Mouse (Mus musculus): ENCODE results near the gene Efcab10.

Gene Efcab10

DNA sequence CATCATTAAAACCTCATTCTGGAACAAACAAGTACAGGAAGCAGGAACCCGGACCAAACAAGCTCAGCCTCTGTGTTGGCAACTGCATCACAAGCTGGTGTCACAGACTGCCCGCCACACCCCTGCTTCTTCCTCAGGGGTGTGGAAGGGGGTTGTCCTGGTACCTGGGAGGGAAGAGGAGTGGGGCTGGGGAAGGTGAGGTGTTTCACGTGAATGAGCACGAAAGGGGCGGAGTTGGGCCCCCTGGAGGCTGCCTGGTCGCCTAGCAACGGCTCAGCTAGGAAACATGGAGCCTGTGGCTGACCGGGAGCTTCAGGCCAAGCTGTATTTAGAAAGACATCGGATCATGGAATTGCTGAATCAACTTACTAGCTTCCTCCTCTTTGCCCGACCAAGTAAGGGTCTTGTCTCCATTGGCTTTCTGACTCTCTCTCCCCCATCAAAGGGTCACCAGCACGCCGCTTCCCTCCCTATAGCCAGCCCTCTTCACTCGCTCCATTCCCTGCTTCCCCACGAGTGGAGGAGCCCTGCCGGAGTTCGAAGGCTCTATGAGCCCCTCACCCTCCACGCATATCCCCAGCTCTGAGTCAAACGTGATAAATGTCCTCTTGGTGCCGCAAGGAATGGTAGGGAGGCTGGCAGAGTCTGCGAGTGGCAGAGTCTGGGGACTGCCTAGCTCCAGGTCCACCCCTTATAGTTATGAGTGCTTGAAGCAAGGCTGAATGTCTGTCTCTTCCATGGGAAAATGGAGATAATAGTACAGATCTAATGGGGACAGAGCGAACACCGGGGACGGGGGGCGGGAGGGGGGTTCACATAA, at the start of gene Efcab10:
Gene Efcab10, plus strand, starts transcription at position 51 of the 820 bp plus-strand sequence.
- no peak for ATAC-seq (ENCODE audit: insufficient number of reproducible peaks, low FRiP score, low TSS enrichment)

GRCm38 (mm10) chr12:33344970-33345772, 49.5 kb upstream of the Efcab10 start:
- ATAC-seq (ENCODE audit: insufficient number of reproducible peaks, low FRiP score, low TSS enrichment) = no peak

DNA sequence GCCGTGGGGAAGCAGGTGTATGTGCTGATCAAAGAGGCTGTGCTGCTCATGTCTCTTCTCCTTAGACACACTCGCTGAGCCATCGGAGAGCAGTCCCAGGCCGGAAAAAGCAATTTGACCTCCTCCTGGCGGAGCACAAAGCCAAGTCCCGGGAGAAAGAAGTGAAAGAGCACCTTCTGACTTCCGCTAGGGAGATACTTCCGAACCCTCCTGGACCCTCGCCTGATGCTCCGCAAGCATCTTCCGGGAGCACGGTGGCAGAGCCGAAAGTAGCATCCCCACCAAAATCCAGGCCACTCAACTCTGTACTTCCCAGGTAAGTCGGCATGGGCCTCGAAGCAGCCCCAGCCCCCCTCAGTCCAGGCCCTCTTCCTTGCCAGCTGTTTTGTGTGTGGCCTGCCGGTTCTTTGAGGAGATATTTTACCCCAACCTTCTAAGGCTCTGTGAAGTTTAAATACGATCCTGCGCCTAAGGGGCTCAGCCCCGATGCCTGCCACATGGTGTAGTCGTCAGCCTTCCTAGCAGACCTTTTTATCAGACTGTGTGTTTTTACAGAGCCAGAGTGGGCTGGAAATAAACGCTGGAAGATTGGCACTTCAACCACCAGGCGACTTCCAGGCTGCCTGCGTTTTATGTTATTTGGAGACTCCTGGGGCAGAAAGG, 48.8 kb upstream of the Efcab10 start:
- no peak for ATAC-seq (ENCODE audit: insufficient number of reproducible peaks, low FRiP score, low TSS enrichment)

- ATAC-seq (ENCODE audit: insufficient number of reproducible peaks, low FRiP score, low TSS enrichment) = no peak
These were observed 42.0 kb upstream of the Efcab10 start for GRCm38 (mm10) chr12:33352671-33353070.

- no peak for ATAC-seq (ENCODE audit: insufficient number of reproducible peaks, low FRiP score, low TSS enrichment)
These were observed 36.3 kb upstream of the Efcab10 start for GRCm38 (mm10) chr12:33358345-33358744.

- no peak for ATAC-seq (ENCODE audit: insufficient number of reproducible peaks, low FRiP score, low TSS enrichment)
These were observed 35.4 kb upstream of the Efcab10 start for GRCm38 (mm10) chr12:33359209-33359608.

DNA sequence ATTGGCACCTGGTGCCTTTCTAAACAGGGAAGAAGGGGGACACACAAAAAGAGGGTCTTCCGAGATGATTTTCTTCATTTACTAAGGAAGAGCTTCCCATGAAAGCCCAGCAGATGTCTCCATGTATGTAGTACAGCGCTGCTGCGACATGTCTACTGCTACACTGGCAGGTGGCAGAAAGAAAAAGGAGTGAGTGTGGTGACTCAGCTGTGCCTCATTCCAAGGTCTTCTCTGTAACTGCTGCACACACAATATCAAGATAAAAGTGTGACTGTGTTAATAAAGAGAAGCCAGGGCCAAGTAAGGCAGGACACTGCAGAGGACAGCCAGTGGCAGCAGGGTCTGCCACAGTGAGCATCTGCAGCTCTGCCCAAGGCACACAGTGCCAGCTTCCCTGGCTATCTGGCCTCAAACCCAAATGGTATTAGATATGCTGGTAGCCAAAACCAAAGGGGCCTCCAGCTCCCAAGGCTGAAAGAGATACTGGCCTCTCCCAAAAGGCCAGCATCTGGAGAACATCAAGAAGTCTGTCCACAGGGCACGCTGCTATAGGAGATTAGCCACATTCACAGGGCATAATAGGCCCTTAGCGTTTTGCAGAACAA, 34.7 kb upstream of the Efcab10 start:
- ATAC-seq (ENCODE audit: insufficient number of reproducible peaks, low FRiP score, low TSS enrichment) = no peak

GRCm38 (mm10) chr12:33360729-33361128, 33.9 kb upstream of the Efcab10 start:
- ATAC-seq (ENCODE audit: insufficient number of reproducible peaks, low FRiP score, low TSS enrichment) = peak; percentile 69

DNA sequence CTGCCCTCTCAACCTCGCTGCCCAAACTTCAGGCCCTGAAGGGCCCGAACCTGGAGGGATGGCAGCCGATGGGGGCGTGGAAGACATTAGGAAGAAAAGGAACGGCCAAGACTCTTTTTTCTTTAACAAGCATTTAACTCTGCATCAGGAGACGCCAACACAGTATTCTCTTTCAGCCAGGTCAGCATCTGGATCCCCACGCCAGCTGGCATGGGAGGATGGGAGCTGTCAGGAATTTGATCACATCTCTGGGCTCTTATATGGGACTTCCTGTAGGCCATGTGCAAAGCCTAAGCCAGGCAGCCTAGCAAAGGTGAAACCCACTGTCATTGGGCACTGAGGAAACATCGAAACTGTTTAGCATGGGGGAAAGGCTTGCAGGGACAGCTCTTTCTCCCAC, 30.1 kb upstream of the Efcab10 start:
- ATAC-seq (ENCODE audit: insufficient number of reproducible peaks, low FRiP score, low TSS enrichment) = no peak

DNA sequence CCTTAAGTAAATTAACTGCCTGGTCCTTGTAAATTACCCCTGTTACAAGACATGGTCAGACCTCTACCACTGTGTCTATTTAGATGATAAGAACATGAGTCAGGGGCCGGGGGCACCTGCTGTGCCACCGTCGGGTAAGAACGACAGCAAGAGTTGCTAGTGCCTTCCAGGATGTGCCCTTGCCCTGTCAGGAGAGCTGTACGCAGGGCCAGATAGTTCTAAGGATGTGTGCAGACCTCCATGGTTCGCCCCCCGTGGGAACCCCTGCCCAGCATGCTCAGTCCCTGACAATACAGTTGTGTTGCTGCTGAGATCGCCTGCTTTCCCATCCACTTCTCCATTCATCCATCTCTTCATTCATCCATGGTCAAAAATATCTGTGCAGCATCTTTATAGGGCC, 29.5 kb upstream of the Efcab10 start:
- ATAC-seq (ENCODE audit: insufficient number of reproducible peaks, low FRiP score, low TSS enrichment) = no peak

DNA sequence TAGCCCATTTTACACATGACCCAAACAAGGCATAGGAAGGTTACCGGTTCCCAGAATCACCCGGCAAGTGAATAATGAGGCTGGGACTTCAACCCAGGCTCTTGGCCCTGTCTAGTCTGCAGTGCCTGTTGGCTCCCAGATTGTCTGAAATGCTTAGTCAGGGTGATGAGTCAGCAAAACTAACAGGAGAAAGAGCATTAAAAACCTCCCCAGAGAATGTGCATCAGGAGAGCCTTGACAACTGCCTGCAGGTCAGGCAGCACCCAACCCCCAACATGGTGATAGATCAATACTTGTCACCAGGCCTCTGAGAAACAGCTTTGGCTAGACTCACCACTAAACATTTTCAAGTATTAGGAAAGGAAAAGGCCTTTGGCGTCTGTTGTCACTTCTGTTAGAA, 25.1 kb upstream of the Efcab10 start:
- no peak for ATAC-seq (ENCODE audit: insufficient number of reproducible peaks, low FRiP score, low TSS enrichment)

- ATAC-seq (ENCODE audit: insufficient number of reproducible peaks, low FRiP score, low TSS enrichment) = peak; percentile 71
These were observed 14.8 kb upstream of the Efcab10 start for GRCm38 (mm10) chr12:33379624-33380445.

DNA sequence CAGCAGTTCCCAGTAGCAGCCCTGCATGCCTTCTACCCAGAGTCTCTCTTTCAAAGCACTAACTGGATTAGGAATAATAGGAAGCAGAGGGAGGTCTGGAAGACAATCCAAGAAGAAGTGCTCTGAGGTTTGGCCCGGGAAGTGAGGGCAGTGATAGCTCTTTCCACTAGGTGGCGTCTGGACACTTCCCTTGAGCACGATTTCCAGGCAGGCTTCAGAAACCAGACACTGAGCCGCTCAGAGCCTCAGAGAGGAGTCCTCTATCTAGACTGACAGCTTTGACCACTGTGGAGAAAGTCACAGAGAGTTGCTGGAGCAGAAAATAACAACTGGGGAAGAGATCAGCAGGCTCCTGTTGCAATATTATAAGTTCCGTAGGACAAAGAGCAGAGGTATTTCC, 5.8 kb upstream of the Efcab10 start:
- ATAC-seq (ENCODE audit: insufficient number of reproducible peaks, low FRiP score, low TSS enrichment) = peak; percentile 89

DNA sequence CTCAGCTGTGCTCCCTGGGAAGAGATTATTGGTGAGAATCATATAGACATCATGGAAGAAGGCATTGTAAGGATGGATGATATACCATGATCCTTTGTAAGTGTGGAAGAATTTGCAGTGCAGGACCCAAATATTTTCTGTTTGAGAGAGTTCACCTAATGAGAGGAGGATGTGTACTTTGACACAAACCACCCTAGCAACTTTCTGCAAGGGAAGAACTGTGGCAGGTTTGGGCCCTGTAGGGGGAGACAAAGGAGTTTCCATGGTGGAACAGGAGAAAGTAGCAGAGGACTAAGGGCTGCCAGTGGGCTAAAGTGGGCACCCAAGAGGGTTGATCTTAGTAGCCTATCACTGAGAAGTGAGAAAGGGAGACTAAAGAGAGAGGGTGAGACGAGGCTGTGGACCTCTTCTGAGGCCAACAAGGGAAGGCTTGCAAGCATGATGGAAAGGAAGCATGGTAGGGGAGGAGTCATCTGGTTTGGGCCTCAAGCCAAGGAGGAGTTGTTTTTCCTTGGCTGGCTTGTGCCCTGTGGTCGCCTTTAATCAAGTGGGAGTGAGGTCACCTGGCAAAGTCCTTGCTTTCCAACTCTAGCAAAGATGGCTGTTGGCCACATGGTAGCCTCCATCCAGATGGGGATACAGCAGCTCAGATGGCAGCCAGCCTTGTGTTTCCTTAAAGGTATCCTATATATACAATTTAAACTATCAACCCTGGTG, 3.7 kb upstream of the Efcab10 start:
- no peak for ATAC-seq (ENCODE audit: insufficient number of reproducible peaks, low FRiP score, low TSS enrichment)

DNA sequence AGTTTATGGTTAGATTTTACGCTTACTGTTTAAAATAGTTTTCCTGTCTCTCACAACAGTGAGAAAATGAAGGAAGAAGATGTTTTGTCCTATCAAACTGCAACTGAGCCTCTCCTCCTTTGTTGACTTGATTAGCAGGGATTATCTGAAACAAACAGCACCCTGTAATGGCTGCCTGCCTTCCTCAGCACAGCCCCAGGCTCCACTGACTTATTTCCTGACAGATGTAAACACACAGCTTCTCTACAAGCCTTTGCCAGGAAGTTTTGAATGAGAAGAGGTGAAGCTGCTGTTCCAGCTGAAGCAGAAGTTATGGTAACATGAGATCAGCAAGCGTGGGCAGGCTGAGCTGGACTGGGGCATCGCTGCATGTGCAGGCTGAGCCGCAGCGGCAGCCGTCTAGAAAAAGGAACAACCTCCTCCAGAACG, 8.6 kb downstream of the Efcab10 start:
- no peak for ATAC-seq (ENCODE audit: insufficient number of reproducible peaks, low FRiP score, low TSS enrichment)

DNA sequence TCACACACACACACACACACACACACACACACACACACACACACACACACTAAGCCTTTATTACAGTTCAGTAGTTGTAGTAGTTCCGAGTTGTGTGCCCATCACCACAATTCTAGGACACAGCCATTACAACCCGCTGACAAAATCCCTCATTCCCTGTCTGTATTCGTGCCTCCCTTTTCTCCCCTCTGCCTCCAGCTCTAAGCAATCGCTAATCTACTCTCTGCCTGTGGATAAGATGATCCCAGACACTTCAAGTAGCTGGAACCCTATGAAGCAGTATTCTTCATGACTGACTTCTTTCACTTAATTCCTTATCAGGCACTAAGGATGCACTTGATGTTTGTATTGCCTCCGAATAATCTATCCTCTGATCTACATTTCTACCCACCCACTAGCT, 10.3 kb downstream of the Efcab10 start:
- ATAC-seq (ENCODE audit: insufficient number of reproducible peaks, low FRiP score, low TSS enrichment) = no peak

- ATAC-seq (ENCODE audit: insufficient number of reproducible peaks, low FRiP score, low TSS enrichment) = no peak
These were observed 10.9 kb downstream of the Efcab10 start for GRCm38 (mm10) chr12:33405398-33406026.

DNA sequence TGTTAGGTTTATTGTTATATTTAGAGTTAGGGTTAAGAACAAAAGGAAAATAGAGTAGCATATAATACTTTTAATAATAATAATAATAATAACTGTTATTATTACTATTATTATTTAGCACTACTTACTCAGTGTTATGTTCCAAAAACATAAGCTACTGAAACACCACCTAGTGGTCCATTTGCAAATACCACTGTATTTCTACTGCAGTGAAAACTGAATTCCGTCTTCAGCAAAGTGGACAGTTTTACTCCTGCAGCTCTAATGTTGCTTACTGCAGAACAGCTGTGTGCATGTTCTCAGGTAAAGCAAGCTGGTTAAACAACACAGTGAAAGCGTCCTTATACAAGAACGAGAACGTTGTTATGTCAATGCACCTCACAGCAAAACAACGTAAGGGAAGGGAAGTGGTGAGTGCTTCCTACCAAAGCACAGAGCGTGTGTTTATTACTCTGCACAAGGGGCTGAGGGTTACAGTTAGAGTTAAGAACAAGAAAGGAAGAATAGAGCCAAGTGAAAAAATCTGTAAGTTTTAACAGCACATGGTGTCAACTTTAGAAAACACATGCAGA, 17.0 kb downstream of the Efcab10 start:
- no peak for ATAC-seq (ENCODE audit: insufficient number of reproducible peaks, low FRiP score, low TSS enrichment)
